Mouse (Mus musculus) hindbrain, postnatal 0 days (tissue): ENCODE data around the gene Cnksr3. TPM values are rescaled to one million over a fixed set of nuclear protein-coding genes. Genes with fewer than 3 reads are reported as not detected.

Source experiments
- ATAC-seq: fragments of 200-750 bp; cut with Nextera tagmentation; 2 replicates; pipeline ENCODE4 v1.8.0; 2017; ENCODE audit warnings: mild to moderate bottlenecking, moderate TSS enrichment, moderate library complexity
- DNase-seq: peaks from one replicate; pipeline ENCODE4 v3.0.0-alpha.2; 2015; ENCODE audit warnings: low spot score
- H3K27ac ChIP-seq: fragments of 300-500 bp; sonication (generic); 2 replicates; pipeline ENCODE4 v1.5.1; 2014; ENCODE audit warnings: mild to moderate bottlenecking
- H3K27me3 ChIP-seq: fragments of 300-500 bp; sonication (generic); 2 replicates; pipeline ENCODE4 v1.6.1; 2014; ENCODE audit warnings: low read length, mixed read lengths; ENCODE audit not compliant: insufficient read depth
- H3K36me3 ChIP-seq: fragments of 300-500 bp; sonication (generic); 2 replicates; pipeline ENCODE4 v1.6.1; 2014; ENCODE audit warnings: low read length, mixed read lengths; ENCODE audit not compliant: insufficient read depth
- H3K4me1 ChIP-seq: fragments of 300-500 bp; sonication (generic); 2 replicates; pipeline ENCODE4 v1.6.1; 2014; ENCODE audit warnings: antibody characterized with exemption, low read length, mixed read lengths; ENCODE audit not compliant: insufficient read depth
- H3K4me2 ChIP-seq: fragments of 300-500 bp; sonication (generic); 2 replicates; pipeline ENCODE4 v1.6.1; 2014; ENCODE audit warnings: low read depth, mild to moderate bottlenecking, low read length, moderate library complexity, mixed read lengths
- H3K4me3 ChIP-seq: fragments of 300-500 bp; sonication (generic); 2 replicates; pipeline ENCODE4 v1.5.1; 2014; ENCODE audit warnings: low read length
- H3K9ac ChIP-seq: fragments of 300-500 bp; sonication (generic); replicated peaks from 2 replicates; pipeline ENCODE4 v1.6.1; 2014; ENCODE audit warnings: mild to moderate bottlenecking, low read length, moderate library complexity, mixed read lengths
- H3K9me3 ChIP-seq: fragments of 300-500 bp; sonication (generic); 2 replicates; pipeline ENCODE4 v1.6.1; 2016; ENCODE audit warnings: low read length, mixed read lengths
- CTCF ChIP-seq: IDR thresholded peaks from 2 replicates; pipeline ENCODE4 v1.5.1; 2016; ENCODE audit warnings: antibody characterized with exemption, control low read depth, low read depth
- WGBS: fragments of 180-500 bp; shearing (Covaris S2); extraction: QIAGEN DNeasy Blood & Tissue Kit; methylation state at CpG from one replicate; pipeline ENCODE4 v1.1.7; 2014; 5-methylcytosine and 5-hydroxymethylcytosine counted together
- polyA plus RNA-seq: library from polyadenylated mRNA; unstranded; fragments of >200 nt; fragmentation: Nextera tagmentation; extraction: Ambion mirVana; gene quantifications from 2 replicates; pipeline ENCODE4 v1.2.1, GENCODE M21; 2015
- total RNA-seq: library from RNA; depleted of rRNA; stranded (reverse); fragments of >200 nt; gene quantifications from 2 replicates; pipeline ENCODE4 v1.2.3, GENCODE M21; 2014

Cnksr3 gene
- total and polyA plus RNA-seq, 2 experiments from 2014 or later, result 3.7 to 9.8 TPM

- no peak for DNase-seq
- Histone ChIP-seq H3K9me3 (no peaks in the 10 kb centered on the region), H3K4me3 (no peak overlapping the region), H3K4me1 (no peaks in the 10 kb centered on the region), H3K27ac (no peak overlapping the region), H3K36me3 (no peaks in the 10 kb centered on the region), H3K27me3 (no peaks in the 10 kb centered on the region), H3K4me2 (no peak overlapping the region), H3K9ac (no peak overlapping the region)
- no peak for TF ChIP-seq CTCF
- 81% methylated on average over 11 of the region's 11 CpGs for WGBS
- ATAC-seq, result no peak
These were observed 62.1 kb downstream of the Cnksr3 start for GRCm38 (mm10) chr10:7149671-7150595.

DNA sequence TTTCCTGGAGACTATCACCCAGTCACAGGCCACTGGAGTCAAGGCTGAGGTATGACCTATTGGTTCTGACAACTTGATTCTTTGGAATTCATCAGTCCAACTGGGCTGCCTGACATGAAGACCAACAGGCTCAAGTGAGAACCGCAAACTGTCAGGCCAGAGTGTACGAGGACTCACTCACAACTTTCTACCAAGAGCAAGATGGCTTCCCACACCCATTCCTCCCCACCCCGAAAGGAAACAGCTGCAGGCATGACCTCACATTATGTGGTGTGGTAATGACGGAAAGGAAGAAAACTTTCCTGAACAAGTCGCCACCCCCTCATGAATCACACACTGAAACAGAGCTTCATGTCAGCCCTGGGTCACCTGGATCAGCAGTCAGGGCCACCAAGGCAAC is 66.4 kb downstream of the Cnksr3 start:
- WGBS, result 87% methylated on average over 5 of the region's 5 CpGs
- Histone ChIP-seq H3K4me1 (no peaks in the 10 kb centered on the region), H3K27ac (no peak overlapping the region), H3K4me3 (no peak overlapping the region), H3K9ac (no peak overlapping the region), H3K36me3 (no peaks in the 10 kb centered on the region), H3K27me3 (no peaks in the 10 kb centered on the region), H3K9me3 (no peaks in the 10 kb centered on the region), H3K4me2 (no peak overlapping the region)
- TF ChIP-seq CTCF, result no peak
- ATAC-seq (no peak), DNase-seq (no peak)

GRCm38 (mm10) chr10:7144081-7144783 is 67.8 kb downstream of the Cnksr3 start:
- H3K4me3 ChIP-seq, result no peak overlapping the region
- no peak for ATAC-seq
- H3K4me2 ChIP-seq, result no peak overlapping the region
- H3K4me1 ChIP-seq, result no peaks in the 10 kb centered on the region
- no peaks in the 10 kb centered on the region for H3K36me3 ChIP-seq
- H3K9ac ChIP-seq, result no peak overlapping the region
- DNase-seq, result no peak
- no peak for TF ChIP-seq CTCF
- H3K27ac ChIP-seq, result no peak overlapping the region
- H3K27me3 ChIP-seq, result no peaks in the 10 kb centered on the region
- WGBS, result 61% methylated on average over 13 of the region's 13 CpGs
- no peaks in the 10 kb centered on the region for H3K9me3 ChIP-seq

DNA sequence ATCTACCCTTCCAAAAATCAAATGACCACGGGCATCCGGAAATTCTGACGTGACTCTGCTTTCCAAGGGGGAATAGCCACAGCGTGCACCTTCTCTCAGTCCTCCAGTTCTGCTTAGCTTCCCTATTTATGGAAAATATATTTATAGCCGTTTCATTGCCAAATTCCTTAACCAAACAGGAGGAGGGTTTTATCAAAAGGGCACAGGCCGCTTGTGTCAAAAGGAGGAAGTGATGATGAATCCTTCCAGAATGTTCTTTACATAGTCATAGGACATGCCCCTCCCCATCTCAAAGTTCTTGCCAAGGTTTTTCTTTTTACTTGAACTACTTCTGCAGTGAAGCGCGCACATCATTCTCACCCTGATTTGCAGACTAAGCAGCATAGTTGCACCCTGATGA is 69.8 kb downstream of the Cnksr3 start:
- H3K4me1 ChIP-seq, result no peaks in the 10 kb centered on the region
- no peak for ATAC-seq
- no peak for DNase-seq
- no peaks in the 10 kb centered on the region for H3K36me3 ChIP-seq
- H3K27ac ChIP-seq, result no peak overlapping the region
- 91% methylated on average over 8 of the region's 8 CpGs for WGBS
- no peak overlapping the region for H3K4me3 ChIP-seq
- no peak overlapping the region for H3K4me2 ChIP-seq
- no peaks in the 10 kb centered on the region for H3K9me3 ChIP-seq
- TF ChIP-seq CTCF, result no peak
- no peak overlapping the region for H3K9ac ChIP-seq
- H3K27me3 ChIP-seq, result no peaks in the 10 kb centered on the region

DNA sequence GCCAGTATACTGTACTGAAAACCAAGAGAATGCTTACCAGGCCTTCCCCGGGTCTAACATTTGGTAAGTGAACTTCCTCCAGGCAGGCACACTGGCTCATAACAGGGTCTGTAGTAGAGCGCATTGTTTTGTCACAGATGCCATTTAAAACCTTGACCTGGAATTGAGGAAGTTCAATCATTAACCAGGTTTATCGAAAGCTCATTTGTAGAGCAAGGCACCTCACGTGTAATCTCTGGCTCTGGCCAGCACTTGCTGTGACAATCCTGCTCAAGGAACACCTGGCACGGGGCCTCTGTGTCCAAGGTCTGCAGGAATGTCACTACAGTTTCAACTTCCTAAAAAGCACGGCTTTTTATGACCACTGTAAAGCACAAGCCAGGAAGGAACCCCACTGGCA is 71.8 kb downstream of the Cnksr3 start:
- Histone ChIP-seq H3K9me3 (no peaks in the 10 kb centered on the region), H3K27ac (no peak overlapping the region), H3K36me3 (no peaks in the 10 kb centered on the region), H3K4me3 (no peak overlapping the region), H3K9ac (no peak overlapping the region), H3K4me1 (no peaks in the 10 kb centered on the region), H3K4me2 (no peak overlapping the region), H3K27me3 (no peaks in the 10 kb centered on the region)
- ATAC-seq (no peak), DNase-seq (no peak)
- 80% methylated on average over 6 of the region's 6 CpGs for WGBS
- TF ChIP-seq CTCF, result no peak

- H3K4me1 ChIP-seq, result no peaks in the 10 kb centered on the region
- H3K4me3 ChIP-seq, result no peak overlapping the region
- no peaks in the 10 kb centered on the region for H3K27me3 ChIP-seq
- 55% methylated on average over 12 of the region's 12 CpGs for WGBS
- ATAC-seq, result no peak
- no peak overlapping the region for H3K27ac ChIP-seq
- no peak for TF ChIP-seq CTCF
- DNase-seq, result no peak
- no peak overlapping the region for H3K9ac ChIP-seq
- no peaks in the 10 kb centered on the region for H3K36me3 ChIP-seq
- H3K4me2 ChIP-seq, result no peak overlapping the region
- no peaks in the 10 kb centered on the region for H3K9me3 ChIP-seq
These were observed 74.0 kb downstream of the Cnksr3 start for GRCm38 (mm10) chr10:7138049-7138448.
